Mouse (Mus musculus) lung, postnatal 14 days (tissue): ENCODE measurements around the gene Nrd1.

ENCODE experiments used
- DNase-seq: peaks from one replicate; pipeline ENCODE4 v3.0.0; 2021

Nrd1 gene

DNA sequence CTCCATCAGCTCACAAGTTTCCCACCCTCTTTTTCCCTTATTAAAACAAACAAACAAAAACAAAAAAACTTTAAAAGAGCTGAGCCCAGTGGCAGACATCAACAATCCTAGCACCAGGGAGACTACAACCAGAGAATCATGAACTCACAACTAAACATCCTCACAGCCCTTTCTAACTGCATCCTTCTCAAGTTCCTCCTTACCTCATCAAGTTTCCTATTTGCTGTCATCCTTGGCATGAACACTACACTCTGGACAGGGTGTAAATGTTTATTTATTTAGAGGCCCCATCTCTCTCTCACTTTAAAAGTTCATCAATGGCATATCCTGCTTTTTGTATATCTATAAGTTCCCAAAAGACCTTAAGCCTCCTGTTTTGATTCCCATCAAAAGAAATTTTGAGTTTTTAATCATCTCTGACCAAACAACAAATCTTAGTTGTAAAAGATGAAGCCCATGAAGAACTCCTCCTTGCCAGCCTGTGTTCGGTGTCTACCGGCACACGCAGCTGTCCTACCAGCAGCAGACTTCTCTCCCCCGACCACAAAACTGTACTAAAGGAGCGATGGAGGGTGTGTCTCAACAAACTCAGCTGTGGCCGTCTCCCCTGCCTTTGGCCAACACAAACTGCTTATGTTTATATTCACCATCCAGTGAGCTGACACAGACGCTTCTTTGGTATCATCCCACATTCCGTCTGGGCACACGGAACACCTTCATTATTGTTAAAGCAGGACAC, 102.9 kb downstream of the Nrd1 start:
- DNase-seq: no peak

DNA sequence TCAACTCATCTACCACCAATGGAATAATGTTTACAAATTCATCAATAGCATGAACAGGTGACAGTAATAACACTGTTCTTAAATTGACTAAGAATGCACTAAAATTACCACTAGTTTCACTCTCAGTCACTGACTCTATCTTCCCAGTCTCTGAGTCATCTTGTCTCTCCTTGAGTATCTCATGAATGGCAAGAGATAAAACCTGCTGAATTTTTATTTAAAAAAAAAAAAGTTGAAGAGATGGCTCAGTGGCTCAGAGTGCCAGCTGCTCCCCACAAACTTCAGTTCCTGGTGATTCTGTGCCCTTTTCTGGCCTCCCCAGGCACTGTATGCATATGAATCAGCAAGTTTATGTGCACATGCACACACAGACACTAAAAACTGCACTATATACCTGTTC, 104.8 kb downstream of the Nrd1 start:
- no peak for DNase-seq

DNA sequence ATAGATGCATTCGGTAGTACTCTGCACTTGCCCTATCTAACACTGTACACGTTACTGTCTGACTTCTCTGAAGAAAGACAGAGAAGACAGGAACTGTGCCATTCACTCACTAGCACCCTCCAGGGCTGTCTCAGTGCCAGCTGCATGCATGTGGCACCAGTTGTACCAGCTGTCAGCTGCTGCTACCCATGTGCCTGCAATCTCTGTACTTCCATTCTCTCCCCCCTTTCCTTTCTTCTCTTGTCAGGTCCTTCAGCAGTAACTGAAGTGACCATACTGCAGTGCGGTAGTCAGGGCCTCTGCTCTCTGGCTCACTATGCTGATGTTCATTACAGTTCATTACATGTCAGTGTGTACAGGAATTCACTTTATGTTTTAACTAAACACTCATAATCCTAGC, 105.6 kb downstream of the Nrd1 start:
- no peak for DNase-seq

DNA sequence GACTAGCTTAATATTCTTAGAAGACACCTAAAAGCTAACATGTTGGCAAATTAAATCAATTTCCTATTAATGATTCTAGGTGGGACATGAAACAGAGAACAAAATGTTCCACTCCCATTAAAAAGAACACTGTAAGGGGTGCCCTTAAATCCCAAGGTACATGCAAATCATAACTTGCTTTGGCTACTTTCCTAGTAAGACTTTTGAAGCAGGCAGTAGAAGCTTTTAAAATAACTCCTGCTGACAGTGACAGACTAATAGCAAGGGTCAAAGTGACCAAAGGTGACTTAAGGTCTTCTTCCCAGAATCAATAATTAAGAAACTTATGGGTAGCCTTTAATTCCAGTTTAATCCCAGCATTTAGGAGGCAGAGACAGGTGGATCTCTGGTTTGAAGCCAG, 106.1 kb downstream of the Nrd1 start:
- DNase-seq: no peak

GRCm38 (mm10) chr4:109109012-109109411, 108.6 kb downstream of the Nrd1 start:
- DNase-seq: no peak

DNA sequence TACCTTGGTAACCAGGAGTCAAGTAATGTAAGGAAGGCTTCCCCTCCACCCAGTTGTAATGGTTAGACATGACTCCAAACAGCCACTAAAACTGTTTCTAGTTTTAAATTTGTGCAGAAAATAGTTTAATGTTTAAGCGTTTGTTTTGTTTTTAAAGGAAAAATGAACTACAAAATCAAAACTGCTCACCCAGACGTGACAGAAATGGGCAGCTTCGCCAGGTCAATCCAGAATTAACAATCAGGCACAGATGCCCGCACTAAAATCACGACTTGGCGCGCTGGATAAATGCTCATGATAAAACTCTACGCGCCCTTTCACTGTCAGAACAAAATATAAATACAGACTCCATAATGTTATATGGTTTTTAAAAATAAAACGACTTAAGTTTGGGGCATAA, 109.2 kb downstream of the Nrd1 start:
- DNase-seq: no peak

DNA sequence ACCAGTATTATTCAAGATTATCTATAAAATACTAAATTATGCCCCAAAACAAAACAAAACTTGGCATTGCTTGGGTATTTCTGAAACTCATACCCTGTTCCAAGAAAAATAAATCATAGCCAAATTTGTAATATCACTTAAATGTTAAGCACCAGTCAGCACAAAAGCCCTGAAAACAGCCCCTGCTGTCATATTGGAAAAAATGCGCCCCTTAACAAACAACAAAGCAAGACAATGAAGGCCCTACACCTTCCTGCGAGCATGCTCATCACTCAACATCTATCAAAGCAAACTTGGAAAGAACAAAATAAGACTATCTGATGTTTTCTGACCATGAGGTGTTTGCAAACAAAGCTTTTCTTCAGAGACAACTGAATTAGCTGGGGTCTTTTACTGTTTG, 110.5 kb downstream of the Nrd1 start:
- no peak for DNase-seq
